Mouse (Mus musculus) intestine, embryonic 14.5 days (tissue): ENCODE data around the gene Qtrt1. TPM values are rescaled to one million over a fixed set of nuclear protein-coding genes. Genes with fewer than 3 reads are reported as not detected.

Experiments used
- polyA plus RNA-seq: library from polyadenylated mRNA; unstranded; fragments of >200 nt; fragmentation: Nextera tagmentation; extraction: Ambion mirVana; gene quantifications from 2 replicates; pipeline ENCODE4 v1.2.1, GENCODE M21; 2014

Gene Qtrt1
- polyA plus RNA-seq, 1 experiment from 2014 or later, result 69.9 TPM

Other genes starting within 250 kb of the Qtrt1 start
- gene Pde4a, start 246.1 kb upstream of the Qtrt1 start, polyA plus RNA-seq, result 6.7 and 7.0 TPM in 2 replicates
- gene Keap1, start 172.5 kb upstream of the Qtrt1 start, polyA plus RNA-seq, result 41.0 and 43.0 TPM in 2 replicates
- gene S1pr5, start 163.4 kb upstream of the Qtrt1 start, polyA plus RNA-seq, result 0.07 and 0.13 TPM in 2 replicates
- 42.6 and 45.4 TPM in 2 replicates for gene Atg4d, start 146.5 kb upstream of the Qtrt1 start, polyA plus RNA-seq
- gene Kri1, start 123.9 kb upstream of the Qtrt1 start, polyA plus RNA-seq, result 12.8 TPM in 2 replicates
- 43.7 and 44.8 TPM in 2 replicates for gene Cdkn2d, start 120.4 kb upstream of the Qtrt1 start, polyA plus RNA-seq
- gene Ap1m2, start 99.5 kb upstream of the Qtrt1 start, polyA plus RNA-seq, result 69.6 and 75.8 TPM in 2 replicates
- 70.1 and 74.6 TPM in 2 replicates for gene Slc44a2, start 91.1 kb upstream of the Qtrt1 start, polyA plus RNA-seq
- gene Ilf3, start 44.0 kb upstream of the Qtrt1 start, polyA plus RNA-seq, result 179 and 188 TPM in 2 replicates
- gene Dnm2, start 13.1 kb downstream of the Qtrt1 start, polyA plus RNA-seq, result 65.2 and 67.3 TPM in 2 replicates
- 88.4 and 91.0 TPM in 2 replicates for gene Tmed1, start 98.4 kb downstream of the Qtrt1 start, polyA plus RNA-seq
- 3.1 and 4.2 TPM in 2 replicates for gene AB124611, start 114.3 kb downstream of the Qtrt1 start, polyA plus RNA-seq
- 39.5 and 54.4 TPM in 2 replicates for gene Carm1, start 135.1 kb downstream of the Qtrt1 start, polyA plus RNA-seq
- 32.7 and 32.9 TPM in 2 replicates for gene Timm29, start 180.9 kb downstream of the Qtrt1 start, polyA plus RNA-seq
- gene Yipf2, start 181.0 kb downstream of the Qtrt1 start, polyA plus RNA-seq, result 20.8 and 23.3 TPM in 2 replicates
- gene Smarca4, start 204.3 kb downstream of the Qtrt1 start, polyA plus RNA-seq, result 92.6 and 96.3 TPM in 2 replicates